Mouse (Mus musculus): Measurements from ENCODE around the gene Lama1. TPM values are rescaled to one million over a fixed set of nuclear protein-coding genes. Genes with fewer than 3 reads are reported as not detected.

The Lama1 gene
- polyA plus RNA-seq, 1 experiment from 2014 or later, result 0.72 TPM

- Histone ChIP-seq H3K27ac (ENCODE audit: low read depth) (no peak overlapping the region), H3K4me2 (ENCODE audit: low read depth, low read length) (no peak overlapping the region), H3K9ac (replicated peaks) (no peak overlapping the region), H3K9me3 (ENCODE audit: low read length) (no peaks in the 10 kb centered on the region), H3K4me1 (ENCODE audit: insufficient read depth) (no peaks in the 10 kb centered on the region), H3K27me3 (ENCODE audit: insufficient read depth, low read length) (no peaks in the 10 kb centered on the region), H3K4me3 (ENCODE audit: low read depth, low read length) (no peak overlapping the region), H3K36me3 (replicated peaks; ENCODE audit: insufficient read depth, low read length) (no peaks in the 10 kb centered on the region)
- DNase-seq (no peak), ATAC-seq (no peak)
- WGBS (ENCODE audit: insufficient replicate concordance), result 57% methylated on average over 6 of the region's 6 CpGs
- no peak for TF ChIP-seq EP300 (IDR thresholded peaks at IDR 0.05; ENCODE audit: low read depth)
- TF ChIP-seq CTCF (IDR thresholded peaks at IDR 0.05; ENCODE audit: low read depth), result no peak
Measured at GRCm38 (mm10) chr17:67681084-67681483, 16.0 kb upstream of the Lama1 start.

GRCm38 (mm10) chr17:67685022-67685743, 11.9 kb upstream of the Lama1 start:
- Histone ChIP-seq H3K4me3 (ENCODE audit: low read depth, low read length) (no peak overlapping the region), H3K27ac (ENCODE audit: low read depth) (no peak overlapping the region), H3K27me3 (ENCODE audit: insufficient read depth, low read length) (no peaks in the 10 kb centered on the region), H3K36me3 (replicated peaks; ENCODE audit: insufficient read depth, low read length) (no peaks in the 10 kb centered on the region), H3K4me2 (ENCODE audit: low read depth, low read length) (no peak overlapping the region), H3K9ac (replicated peaks) (no peak overlapping the region), H3K4me1 (ENCODE audit: insufficient read depth) (no peaks in the 10 kb centered on the region), H3K9me3 (ENCODE audit: low read length) (no peaks in the 10 kb centered on the region)
- ATAC-seq, result no peak
- TF ChIP-seq CTCF (IDR thresholded peaks at IDR 0.05; ENCODE audit: low read depth) (no peak), EP300 (IDR thresholded peaks at IDR 0.05; ENCODE audit: low read depth) (no peak)
- DNase-seq, result no peak
- 51% methylated on average over 14 of the region's 14 CpGs for WGBS (ENCODE audit: insufficient replicate concordance)

GRCm38 (mm10) chr17:67687505-67687904, 9.6 kb upstream of the Lama1 start:
- no peaks in the 10 kb centered on the region for H3K36me3 ChIP-seq (replicated peaks; ENCODE audit: insufficient read depth, low read length)
- H3K4me3 ChIP-seq (ENCODE audit: low read depth, low read length), result no peak overlapping the region
- H3K27me3 ChIP-seq (ENCODE audit: insufficient read depth, low read length), result no peaks in the 10 kb centered on the region
- no peak overlapping the region for H3K4me2 ChIP-seq (ENCODE audit: low read depth, low read length)
- H3K9ac ChIP-seq (replicated peaks), result no peak overlapping the region
- DNase-seq (no peak), ATAC-seq (no peak)
- no peaks in the 10 kb centered on the region for H3K4me1 ChIP-seq (ENCODE audit: insufficient read depth)
- H3K27ac ChIP-seq (ENCODE audit: low read depth), result no peak overlapping the region
- TF ChIP-seq CTCF (IDR thresholded peaks at IDR 0.05; ENCODE audit: low read depth) (no peak), EP300 (IDR thresholded peaks at IDR 0.05; ENCODE audit: low read depth) (no peak)
- no peaks in the 10 kb centered on the region for H3K9me3 ChIP-seq (ENCODE audit: low read length)
- 85% methylated on average over 6 of the region's 6 CpGs for WGBS (ENCODE audit: insufficient replicate concordance)

GRCm38 (mm10) chr17:67690689-67691088, 6.4 kb upstream of the Lama1 start:
- Histone ChIP-seq H3K9me3 (ENCODE audit: low read length) (no peaks in the 10 kb centered on the region), H3K9ac (replicated peaks) (no peak overlapping the region), H3K4me3 (ENCODE audit: low read depth, low read length) (no peak overlapping the region), H3K27ac (ENCODE audit: low read depth) (no peak overlapping the region), H3K27me3 (ENCODE audit: insufficient read depth, low read length) (no peaks in the 10 kb centered on the region), H3K36me3 (replicated peaks; ENCODE audit: insufficient read depth, low read length) (no peaks in the 10 kb centered on the region), H3K4me1 (ENCODE audit: insufficient read depth) (no peaks in the 10 kb centered on the region), H3K4me2 (ENCODE audit: low read depth, low read length) (no peak overlapping the region)
- WGBS (ENCODE audit: insufficient replicate concordance), result 51% methylated on average over 4 of the region's 4 CpGs
- no peak for TF ChIP-seq EP300 (IDR thresholded peaks at IDR 0.05; ENCODE audit: low read depth)
- TF ChIP-seq CTCF (IDR thresholded peaks at IDR 0.05; ENCODE audit: low read depth), result no peak
- no peak for DNase-seq
- ATAC-seq, result no peak

- Histone ChIP-seq H3K27ac (ENCODE audit: low read depth) (no peak overlapping the region), H3K4me2 (ENCODE audit: low read depth, low read length) (no peak overlapping the region), H3K27me3 (ENCODE audit: insufficient read depth, low read length) (0 out of 2 replicates have a peak, but pooled peaks cover 6% of the 10 kb centered on the region), H3K4me3 (ENCODE audit: low read depth, low read length) (no peak overlapping the region), H3K9me3 (ENCODE audit: low read length) (no peaks in the 10 kb centered on the region), H3K4me1 (ENCODE audit: insufficient read depth) (peaks cover 3% of the 10 kb centered on the region; the same call in 1 of the 2 replicates), H3K36me3 (replicated peaks; ENCODE audit: insufficient read depth, low read length) (no peaks in the 10 kb centered on the region), H3K9ac (replicated peaks) (no peak overlapping the region)
- no peak for TF ChIP-seq CTCF (IDR thresholded peaks at IDR 0.05; ENCODE audit: low read depth)
- TF ChIP-seq EP300 (IDR thresholded peaks at IDR 0.05; ENCODE audit: low read depth), result no peak
- DNase-seq (no peak), ATAC-seq (no peak)
- WGBS (ENCODE audit: insufficient replicate concordance), result 51% methylated on average over 2 of the region's 2 CpGs
Measured at GRCm38 (mm10) chr17:67692651-67693050, 4.4 kb upstream of the Lama1 start.

GRCm38 (mm10) chr17:67693861-67694260, 3.2 kb upstream of the Lama1 start:
- no peak for DNase-seq
- peaks cover 3% of the 10 kb centered on the region; the same call in 1 of the 2 replicates for H3K4me1 ChIP-seq (ENCODE audit: insufficient read depth)
- 63% methylated on average over 2 of the region's 3 CpGs for WGBS (ENCODE audit: insufficient replicate concordance)
- no peaks in the 10 kb centered on the region for H3K36me3 ChIP-seq (replicated peaks; ENCODE audit: insufficient read depth, low read length)
- no peak overlapping the region for H3K27ac ChIP-seq (ENCODE audit: low read depth)
- H3K27me3 ChIP-seq (ENCODE audit: insufficient read depth, low read length), result 0 out of 2 replicates have a peak, but pooled peaks cover 6% of the 10 kb centered on the region
- no peak overlapping the region for H3K9ac ChIP-seq (replicated peaks)
- ATAC-seq, result no peak
- no peak overlapping the region for H3K4me3 ChIP-seq (ENCODE audit: low read depth, low read length)
- TF ChIP-seq CTCF (IDR thresholded peaks at IDR 0.05; ENCODE audit: low read depth) (no peak), EP300 (IDR thresholded peaks at IDR 0.05; ENCODE audit: low read depth) (no peak)
- H3K9me3 ChIP-seq (ENCODE audit: low read length), result no peaks in the 10 kb centered on the region
- H3K4me2 ChIP-seq (ENCODE audit: low read depth, low read length), result no peak overlapping the region
